Comparison of ENCODE assay signal across 7 mouse cellular contexts in the genomic region with DNA sequence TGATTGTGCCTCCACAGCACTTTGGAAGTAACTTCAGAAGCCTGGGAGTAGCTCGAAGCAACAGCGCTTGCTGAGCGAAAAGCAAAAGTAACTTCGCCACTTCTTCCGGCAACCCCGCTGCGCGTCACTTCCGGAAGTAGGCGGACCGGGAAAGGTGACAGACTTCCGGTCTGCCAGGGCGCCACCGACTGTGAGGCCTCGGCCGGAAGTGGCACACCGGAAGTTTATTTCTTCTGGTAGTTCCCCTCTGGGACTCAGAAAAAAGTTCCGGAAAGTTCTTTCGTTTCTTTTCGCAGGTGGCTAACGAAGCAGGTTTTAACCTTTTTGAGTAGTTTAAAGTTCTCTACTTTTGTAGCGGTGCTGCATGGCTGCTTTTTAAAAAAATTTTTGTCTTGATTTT. TPM values are rescaled to one million over a fixed set of nuclear protein-coding genes. Genes with fewer than 3 reads are reported as not detected.
A peak's percentile ranks its signal among the peaks of the same experiment; 100 is the strongest.
DNase-seq lines count a peak whose midpoint lies in the region; ATAC-seq lines count a peak whose summit lies in the region.

A gene (minus strand): TSS at position 126 of the 400 bp plus-strand sequence.

- intact Hi-C loops in left cerebral cortex, postnatal 36 days (cut with DNase I), result no loop called here

- peak within 1 kb of the TSS; percentile 79 for H3K9ac ChIP-seq in intestine, embryonic 16.5 days (ENCODE audit: low read depth, low read length)
- H3K9ac ChIP-seq in midbrain, embryonic 11.5 days (ENCODE audit: low read length), result peak within 1 kb of the TSS; percentile 56

- no peaks in the 10 kb centered on the region for H3K9me3 ChIP-seq in intestine, embryonic 16.5 days (ENCODE audit: control insufficient read depth, low read length)
- H3K9me3 ChIP-seq in midbrain, embryonic 11.5 days (ENCODE audit: control insufficient read depth, low read length), result no peaks in the 10 kb centered on the region

- H3K4me1 ChIP-seq in intestine, embryonic 16.5 days (ENCODE audit: control insufficient read depth, insufficient read depth, low read length), result peaks cover 4% of the 10 kb centered on the region; the same call in 1 of the 2 replicates
- peaks cover 6% of the 10 kb centered on the region for H3K4me1 ChIP-seq in midbrain, embryonic 11.5 days (ENCODE audit: control insufficient read depth, insufficient read depth, low read length)

- peak within 1 kb of the TSS; percentile 62 for H3K4me2 ChIP-seq in intestine, embryonic 16.5 days (ENCODE audit: low read depth, low read length)
- H3K4me2 ChIP-seq in midbrain, embryonic 11.5 days, result peak within 1 kb of the TSS; percentile 61

- DNase-seq in adrenal gland, adult 8-10 months, result peak; percentile 96
- DNase-seq in embryo, embryonic 9.5 days (ENCODE audit: extremely low spot score), result peak; percentile 93
- peak; percentile 92 to 96 for DNase-seq in gastrocnemius, postnatal 4 days (ENCODE audit: low spot score in 2 of 2)
- DNase-seq in left cerebral cortex, postnatal 36 days (ENCODE audit: low spot score in 2 of 2), result peak; percentile 94 to 95
- DNase-seq in midbrain, embryonic 11.5 days (ENCODE audit: low spot score, missing footprints), result peak; percentile 100
- peak; percentile 95 for DNase-seq in skeletal muscle tissue, adult 2 months (ENCODE audit: low read depth, low spot score)

- under 1% methylated on average over 22 of the region's 22 CpGs for WGBS in intestine, embryonic 16.5 days
- under 1% methylated on average over 22 of the region's 22 CpGs for WGBS in midbrain, embryonic 11.5 days

- H3K27me3 ChIP-seq in intestine, embryonic 16.5 days (replicated peaks; ENCODE audit: control insufficient read depth, insufficient read depth, low read length), result no peaks in the 10 kb centered on the region
- no peaks in the 10 kb centered on the region for H3K27me3 ChIP-seq in midbrain, embryonic 11.5 days (ENCODE audit: control insufficient read depth, insufficient read depth, low read length)

- H3K4me3 ChIP-seq in intestine, embryonic 16.5 days (ENCODE audit: low read length), result peak within 1 kb of the TSS; percentile 75
- H3K4me3 ChIP-seq in midbrain, embryonic 11.5 days (ENCODE audit: low read depth, low read length), result peak within 1 kb of the TSS; percentile 84

- peak; percentile 84 for ATAC-seq in intestine, embryonic 16.5 days
- ATAC-seq in midbrain, embryonic 11.5 days (ENCODE audit: low FRiP score), result peak; percentile 80

- H3K36me3 ChIP-seq in intestine, embryonic 16.5 days (ENCODE audit: control insufficient read depth, insufficient read depth, low read length), result peaks cover 25% of the 10 kb centered on the region
- H3K36me3 ChIP-seq in midbrain, embryonic 11.5 days (ENCODE audit: control insufficient read depth, insufficient read depth, low read length), result peaks cover 18% of the 10 kb centered on the region

- peak within 1 kb of the TSS; percentile 98 for H3K27ac ChIP-seq in intestine, embryonic 16.5 days (ENCODE audit: low read length)
- peak within 1 kb of the TSS; percentile 88 for H3K27ac ChIP-seq in midbrain, embryonic 11.5 days (ENCODE audit: low read depth, low read length)

RNA-seq across cellular contexts. Expression of the gene that starts here (rescaled TPM):
- 100 to 1,000 TPM in 3 of 4 experiments, 10 to 100 TPM in 1; 94.3 to 153 (median 129) TPM for total RNA-seq in adrenal gland, adult 8-10 months (2022)
- 10 to 100 TPM; 38.3 to 45.3 TPM for total RNA-seq in gastrocnemius, postnatal 4 days (2021)
- 79.3 and 83.3 TPM in 2 replicates for polyA plus RNA-seq in intestine, embryonic 16.5 days (2015; fragmentation: Nextera tagmentation; extraction: Ambion mirVana)
- total RNA-seq in left cerebral cortex, postnatal 36 days (2021), result 10 to 100 TPM; 73.1 to 78.3 TPM
- 63.8 and 69.6 TPM in 2 replicates for polyA plus RNA-seq in midbrain, embryonic 11.5 days (2014; fragmentation: Nextera tagmentation; extraction: Ambion mirVana)

Comparison
In these comparisons a context has a peak if more than half of its experiments do, and no peak if none do; other contexts are left out.
1. Peak in every context shown above with its lines: DNase-seq, ATAC-seq, H3K4me3 ChIP-seq and H3K27ac ChIP-seq.